Mouse (Mus musculus) testis, adult 2 months (tissue): ENCODE measurements at regions not wholly inside any gene's neighbourhood (a gene's known extent, or its start where the extent isn't known, plus 50 kb on each side); places are given as distances from the start of the nearest gene placed in this dataset.

ENCODE experiments used
- CTCF ChIP-seq: fragments of 200-500 bp; IDR thresholded peaks from 2 replicates; pipeline ENCODE4 v1.5.1; 2012; ENCODE audit warnings: low read depth, mild to moderate bottlenecking, inconsistent platforms, low read length, moderate library complexity; ENCODE audit not compliant: control insufficient read depth, insufficient read depth, insufficient replicate concordance
- POLR2A ChIP-seq: fragments of 200-500 bp; IDR thresholded peaks from 2 replicates; pipeline ENCODE4 v1.6.1; 2012; ENCODE audit warnings: low read depth, mild to moderate bottlenecking, inconsistent platforms, low read length, moderate library complexity; ENCODE audit not compliant: control insufficient read depth

DNA sequence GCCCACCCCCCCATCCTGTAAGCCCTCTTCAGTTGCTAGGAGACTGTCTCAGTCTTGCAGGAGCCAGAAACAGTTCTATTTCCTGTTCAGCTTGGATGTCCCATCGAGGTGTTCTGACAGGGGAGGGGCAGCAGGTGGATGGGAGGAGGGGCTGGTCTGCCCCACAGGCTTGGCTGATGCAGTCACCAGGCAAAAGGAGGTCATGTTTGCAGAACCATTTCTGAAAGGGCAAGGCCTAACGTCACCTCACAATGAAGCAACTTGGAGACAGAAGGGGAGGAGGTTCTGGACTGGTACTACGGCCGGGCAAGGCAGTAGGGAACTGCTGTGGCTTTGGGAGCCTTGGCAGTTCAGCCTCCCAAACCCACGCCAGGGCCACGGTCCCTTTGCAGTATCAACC is 59.1 kb downstream of the Cryaa start:
- no peak for TF ChIP-seq POLR2A
- TF ChIP-seq CTCF, result no peak
